Mouse (Mus musculus) stomach, postnatal 0 days (tissue): Measurements from ENCODE around the gene Mycn.

Experiments used
- CTCF ChIP-seq: IDR thresholded peaks from 2 replicates; pipeline ENCODE4 v1.5.1; 2016; ENCODE audit warnings: antibody characterized with exemption, low read depth, mild to moderate bottlenecking, moderate library complexity
- EP300 ChIP-seq: optimal IDR thresholded peaks from 2 replicates; pipeline ENCODE3; 2016; ENCODE audit warnings: antibody characterized with exemption

- no peak for TF ChIP-seq EP300
- no peak for TF ChIP-seq CTCF
Observed at GRCm38 (mm10) chr12:12910356-12910979, 31.2 kb downstream of the Mycn start.
